Mouse (Mus musculus): ENCODE measurements around the gene Clcn5. TPM values are rescaled to one million over a fixed set of nuclear protein-coding genes. Genes with fewer than 3 reads are reported as not detected.

The Clcn5 gene
- polyA plus RNA-seq, 1 experiment from 2014 or later, result 13.5 TPM

DNA sequence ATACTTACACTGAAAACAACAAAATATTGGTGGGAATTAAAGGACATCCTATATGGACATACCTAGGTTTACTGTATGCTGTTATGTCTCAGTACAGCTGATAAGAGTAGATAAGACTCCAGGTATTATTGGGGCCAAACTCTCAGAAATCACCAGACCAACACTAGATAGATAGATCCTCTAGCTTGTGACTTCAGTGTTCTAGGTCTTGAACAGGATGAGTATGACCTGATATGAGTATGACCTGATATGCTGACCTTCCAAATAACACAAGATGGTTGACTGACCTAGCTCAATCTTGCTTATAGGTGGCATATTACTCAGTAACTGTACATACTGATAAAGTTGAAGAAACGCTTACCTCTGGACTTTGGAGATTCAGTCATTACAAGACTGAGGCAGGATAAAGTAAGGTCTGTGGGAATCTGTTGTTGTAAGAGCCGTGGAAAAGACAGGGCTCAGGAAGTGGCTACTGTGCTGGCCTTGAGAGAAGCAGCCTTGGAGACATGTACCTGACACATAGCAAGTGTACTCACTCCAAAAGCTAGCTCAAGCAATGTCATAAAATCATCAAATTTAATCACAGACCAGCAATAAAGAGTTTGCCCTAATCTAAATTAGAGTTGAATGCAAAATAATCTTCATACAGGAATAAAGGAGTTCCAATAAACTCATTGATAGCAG is 32.0 kb downstream of the Clcn5 start:
- Histone ChIP-seq H3K9ac (no peak overlapping the region), H3K4me3 (no peak overlapping the region), H3K27me3 (no peaks in the 10 kb centered on the region), H3K36me3 (no peaks in the 10 kb centered on the region), H3K4me1 (no peaks in the 10 kb centered on the region), H3K9me3 (replicated peaks) (no peaks in the 10 kb centered on the region), H3K4me2 (replicated peaks) (no peak overlapping the region), H3K27ac (no peak overlapping the region)
- 83% methylated on average over 2 of the region's 2 CpGs for WGBS
- ATAC-seq (ENCODE audit: low FRiP score), result no peak

- H3K9ac ChIP-seq, result no peak overlapping the region
- no peak overlapping the region for H3K4me2 ChIP-seq (replicated peaks)
- no peaks in the 10 kb centered on the region for H3K27me3 ChIP-seq
- WGBS, result 86% methylated on average over 1 of the region's 1 CpGs
- H3K27ac ChIP-seq, result no peak overlapping the region
- H3K9me3 ChIP-seq (replicated peaks), result no peaks in the 10 kb centered on the region
- H3K36me3 ChIP-seq, result no peaks in the 10 kb centered on the region
- ATAC-seq (ENCODE audit: low FRiP score), result no peak
- H3K4me3 ChIP-seq, result no peak overlapping the region
- no peaks in the 10 kb centered on the region for H3K4me1 ChIP-seq
Measured at GRCm38 (mm10) chrX:7282636-7283035, 36.5 kb downstream of the Clcn5 start.

- H3K36me3 ChIP-seq, result no peaks in the 10 kb centered on the region
- no peaks in the 10 kb centered on the region for H3K27me3 ChIP-seq
- H3K9me3 ChIP-seq (replicated peaks), result no peaks in the 10 kb centered on the region
- 72% methylated on average over 5 of the region's 5 CpGs for WGBS
- H3K4me1 ChIP-seq, result no peaks in the 10 kb centered on the region
- no peak overlapping the region for H3K27ac ChIP-seq
- ATAC-seq (ENCODE audit: low FRiP score), result no peak
- no peak overlapping the region for H3K4me3 ChIP-seq
- H3K9ac ChIP-seq, result no peak overlapping the region
- no peak overlapping the region for H3K4me2 ChIP-seq (replicated peaks)
Measured at GRCm38 (mm10) chrX:7279722-7280121, 39.4 kb downstream of the Clcn5 start.

- no peaks in the 10 kb centered on the region for H3K4me1 ChIP-seq
- no peak for ATAC-seq (ENCODE audit: low FRiP score)
- H3K9me3 ChIP-seq (replicated peaks), result no peaks in the 10 kb centered on the region
- no peaks in the 10 kb centered on the region for H3K27me3 ChIP-seq
- H3K36me3 ChIP-seq, result no peaks in the 10 kb centered on the region
- H3K9ac ChIP-seq, result no peak overlapping the region
- H3K27ac ChIP-seq, result no peak overlapping the region
- no peak overlapping the region for H3K4me2 ChIP-seq (replicated peaks)
- H3K4me3 ChIP-seq, result no peak overlapping the region
- 55% methylated on average over 6 of the region's 6 CpGs for WGBS
Measured at GRCm38 (mm10) chrX:7276564-7276963, 42.6 kb downstream of the Clcn5 start.

GRCm38 (mm10) chrX:7261149-7261548 is 58.0 kb downstream of the Clcn5 start:
- ATAC-seq (ENCODE audit: low FRiP score), result no peak
- H3K4me3 ChIP-seq, result no peak overlapping the region
- H3K9me3 ChIP-seq (replicated peaks), result no peaks in the 10 kb centered on the region
- no peaks in the 10 kb centered on the region for H3K36me3 ChIP-seq
- H3K4me2 ChIP-seq (replicated peaks), result no peak overlapping the region
- no peaks in the 10 kb centered on the region for H3K27me3 ChIP-seq
- WGBS, result 95% methylated on average over 5 of the region's 5 CpGs
- H3K27ac ChIP-seq, result no peak overlapping the region
- H3K4me1 ChIP-seq, result no peaks in the 10 kb centered on the region
- H3K9ac ChIP-seq, result no peak overlapping the region

- Histone ChIP-seq H3K9me3 (replicated peaks) (no peaks in the 10 kb centered on the region), H3K27ac (no peak overlapping the region), H3K4me1 (no peaks in the 10 kb centered on the region), H3K27me3 (no peaks in the 10 kb centered on the region), H3K36me3 (no peaks in the 10 kb centered on the region), H3K4me3 (no peak overlapping the region), H3K4me2 (replicated peaks) (no peak overlapping the region), H3K9ac (no peak overlapping the region)
- ATAC-seq (ENCODE audit: low FRiP score), result no peak
- 75% methylated on average over 5 of the region's 5 CpGs for WGBS
Measured at GRCm38 (mm10) chrX:7260400-7261113, 58.6 kb downstream of the Clcn5 start.

GRCm38 (mm10) chrX:7259718-7260117 is 59.4 kb downstream of the Clcn5 start:
- ATAC-seq (ENCODE audit: low FRiP score), result no peak
- no peak overlapping the region for H3K9ac ChIP-seq
- H3K27ac ChIP-seq, result no peak overlapping the region
- H3K27me3 ChIP-seq, result no peaks in the 10 kb centered on the region
- 79% methylated on average over 3 of the region's 3 CpGs for WGBS
- no peak overlapping the region for H3K4me3 ChIP-seq
- H3K4me2 ChIP-seq (replicated peaks), result no peak overlapping the region
- no peaks in the 10 kb centered on the region for H3K9me3 ChIP-seq (replicated peaks)
- no peaks in the 10 kb centered on the region for H3K36me3 ChIP-seq
- no peaks in the 10 kb centered on the region for H3K4me1 ChIP-seq

DNA sequence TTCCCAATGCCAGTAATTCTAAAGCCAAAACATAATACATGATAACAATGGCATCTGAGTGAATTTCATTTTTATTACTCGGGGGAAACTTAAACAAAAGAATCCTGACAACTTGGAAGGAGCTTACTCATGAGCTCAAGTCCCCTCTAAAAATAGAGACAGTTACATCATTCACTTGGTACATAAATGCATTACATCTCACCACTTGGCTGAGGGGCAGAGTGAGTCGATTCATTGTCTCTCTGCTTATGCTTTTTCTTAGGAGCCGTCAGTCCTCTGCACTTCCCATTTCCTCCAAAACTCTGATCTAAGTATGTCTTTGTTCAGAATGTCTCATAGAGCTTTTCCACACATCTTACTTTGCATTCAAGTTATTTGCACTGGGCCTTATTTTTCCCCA is 63.1 kb downstream of the Clcn5 start:
- H3K36me3 ChIP-seq, result no peaks in the 10 kb centered on the region
- no peak for ATAC-seq (ENCODE audit: low FRiP score)
- H3K9me3 ChIP-seq (replicated peaks), result no peaks in the 10 kb centered on the region
- H3K27me3 ChIP-seq, result no peaks in the 10 kb centered on the region
- H3K4me3 ChIP-seq, result no peak overlapping the region
- WGBS, result 73% methylated on average over 3 of the region's 3 CpGs
- H3K9ac ChIP-seq, result no peak overlapping the region
- H3K4me1 ChIP-seq, result no peaks in the 10 kb centered on the region
- H3K4me2 ChIP-seq (replicated peaks), result no peak overlapping the region
- no peak overlapping the region for H3K27ac ChIP-seq

GRCm38 (mm10) chrX:7204099-7204498 is 115.1 kb downstream of the Clcn5 start:
- no peak for ATAC-seq (ENCODE audit: low FRiP score)
- Histone ChIP-seq H3K27me3 (no peaks in the 10 kb centered on the region), H3K9me3 (replicated peaks) (no peaks in the 10 kb centered on the region), H3K4me2 (replicated peaks) (no peak overlapping the region), H3K36me3 (no peaks in the 10 kb centered on the region), H3K9ac (no peak overlapping the region), H3K27ac (no peak overlapping the region), H3K4me1 (no peaks in the 10 kb centered on the region), H3K4me3 (no peak overlapping the region)
- 88% methylated on average over 5 of the region's 5 CpGs for WGBS

DNA sequence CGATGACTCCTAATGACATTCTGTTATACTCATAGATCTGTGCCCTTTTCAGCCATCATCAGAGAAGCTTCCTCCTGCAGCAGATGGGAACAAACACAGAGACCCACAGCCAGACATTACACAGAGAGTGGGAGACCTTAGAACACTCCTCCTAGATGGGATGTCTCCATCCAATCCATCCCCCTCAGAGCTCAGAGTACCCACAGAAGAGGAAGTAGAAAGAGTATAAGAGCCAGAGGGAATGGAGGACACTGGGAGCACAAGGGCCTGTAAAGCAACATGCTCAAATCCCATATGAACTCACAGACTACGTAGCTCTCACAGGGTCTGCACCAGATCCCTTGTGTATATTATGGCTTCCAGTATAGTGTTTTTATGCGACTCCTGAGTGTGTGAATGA is 115.6 kb downstream of the Clcn5 start:
- no peak for ATAC-seq (ENCODE audit: low FRiP score)
- no peaks in the 10 kb centered on the region for H3K4me1 ChIP-seq
- WGBS, result 85% methylated on average over 3 of the region's 3 CpGs

GRCm38 (mm10) chrX:7197833-7198232 is 121.3 kb downstream of the Clcn5 start:
- no peaks in the 10 kb centered on the region for H3K9me3 ChIP-seq (replicated peaks)
- H3K9ac ChIP-seq, result no peak overlapping the region
- H3K27ac ChIP-seq, result no peak overlapping the region
- no peak overlapping the region for H3K4me2 ChIP-seq (replicated peaks)
- no peak overlapping the region for H3K4me3 ChIP-seq
- H3K4me1 ChIP-seq, result no peaks in the 10 kb centered on the region
- no peak for ATAC-seq (ENCODE audit: low FRiP score)
- no peaks in the 10 kb centered on the region for H3K27me3 ChIP-seq
- WGBS, result 73% methylated on average over 1 of the region's 1 CpGs
- no peaks in the 10 kb centered on the region for H3K36me3 ChIP-seq

More for the DNA sequence above, 115.6 kb downstream of the Clcn5 start:
- no peak overlapping the region for H3K9ac ChIP-seq
- H3K27me3 ChIP-seq, result no peaks in the 10 kb centered on the region
- no peaks in the 10 kb centered on the region for H3K9me3 ChIP-seq (replicated peaks)
- no peak overlapping the region for H3K4me2 ChIP-seq (replicated peaks)
- no peak overlapping the region for H3K4me3 ChIP-seq
- no peaks in the 10 kb centered on the region for H3K36me3 ChIP-seq
- no peak overlapping the region for H3K27ac ChIP-seq

DNA sequence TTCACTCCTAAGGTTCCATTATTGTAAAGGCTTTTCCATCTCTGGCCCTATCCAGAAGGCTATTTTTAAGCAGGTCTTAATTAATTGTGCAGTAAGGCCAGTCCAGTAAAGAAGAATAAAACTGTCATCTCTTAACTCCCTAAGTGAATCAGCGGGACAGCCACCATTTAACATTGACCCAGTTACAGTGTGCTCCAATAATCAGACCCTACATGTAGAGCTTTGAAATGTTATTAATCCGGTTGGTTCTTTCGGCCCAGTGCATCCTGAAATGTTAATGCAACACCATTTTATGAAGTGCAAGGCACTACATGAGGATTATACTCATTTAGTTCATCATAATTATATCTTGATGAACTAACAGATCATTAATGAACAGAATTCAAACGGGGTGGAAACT is 128.3 kb downstream of the Clcn5 start:
- WGBS, result 89% methylated on average over 4 of the region's 4 CpGs

GRCm38 (mm10) chrX:7188311-7188807 is 130.8 kb downstream of the Clcn5 start:
- H3K27ac ChIP-seq, result peak overlapping the region; percentile 88
- H3K4me2 ChIP-seq (replicated peaks), result peak overlapping the region; percentile 49
- H3K4me1 ChIP-seq, result no peaks in the 10 kb centered on the region
- H3K27me3 ChIP-seq, result no peaks in the 10 kb centered on the region
- H3K9me3 ChIP-seq (replicated peaks), result no peaks in the 10 kb centered on the region
- peak overlapping the region; percentile 58 for H3K9ac ChIP-seq
- peak; percentile 93 for ATAC-seq (ENCODE audit: low FRiP score)
- no peaks in the 10 kb centered on the region for H3K36me3 ChIP-seq
- WGBS, result 23% methylated on average over 17 of the region's 17 CpGs
- H3K4me3 ChIP-seq, result peak overlapping the region; percentile 37

More for the DNA sequence above, 128.3 kb downstream of the Clcn5 start:
- H3K4me3 ChIP-seq, result no peak overlapping the region
- no peak overlapping the region for H3K9ac ChIP-seq
- no peak overlapping the region for H3K27ac ChIP-seq
- H3K9me3 ChIP-seq (replicated peaks), result no peaks in the 10 kb centered on the region
- no peak for ATAC-seq (ENCODE audit: low FRiP score)
- no peaks in the 10 kb centered on the region for H3K4me1 ChIP-seq
- H3K4me2 ChIP-seq (replicated peaks), result no peak overlapping the region
- H3K36me3 ChIP-seq, result no peaks in the 10 kb centered on the region
- no peaks in the 10 kb centered on the region for H3K27me3 ChIP-seq
